Mouse (Mus musculus) C2C12 (cell line): ENCODE data around the gene Ptprm.

Experiments
- CEBPB ChIP-seq: IDR thresholded peaks from one replicate; pipeline ENCODE4 v1.6.1; 2011; ENCODE audit warnings: low read depth, mild to moderate bottlenecking, control low read depth, moderate library complexity
- CTCF ChIP-seq: IDR thresholded peaks from one replicate; pipeline ENCODE4 v1.5.1; 2011; ENCODE audit not compliant: control insufficient read depth, insufficient read depth, insufficient read length
- FOSL1 ChIP-seq: IDR thresholded peaks from one replicate; pipeline ENCODE4 v1.8.0; 2011; ENCODE audit warnings: mild to moderate bottlenecking, low read length; ENCODE audit not compliant: poor library complexity, insufficient read depth, severe bottlenecking
- MAX ChIP-seq: IDR thresholded peaks from one replicate; pipeline ENCODE4 v1.6.1; 2011; ENCODE audit warnings: mild to moderate bottlenecking, control low read depth
- MYOD1 ChIP-seq: IDR thresholded peaks from one replicate; pipeline ENCODE4 v1.6.1; 2011; ENCODE audit warnings: low read depth; ENCODE audit not compliant: control insufficient read depth, insufficient read length
- MYOG ChIP-seq: IDR thresholded peaks from one replicate; pipeline ENCODE4 v1.6.1; 2011; ENCODE audit not compliant: control insufficient read depth, insufficient read length; ENCODE audit errors: extremely low read depth
- USF1 ChIP-seq: IDR thresholded peaks from one replicate; pipeline ENCODE4 v1.6.1; 2011; ENCODE audit warnings: low read depth, mild to moderate bottlenecking, control low read depth, moderate library complexity

DNA sequence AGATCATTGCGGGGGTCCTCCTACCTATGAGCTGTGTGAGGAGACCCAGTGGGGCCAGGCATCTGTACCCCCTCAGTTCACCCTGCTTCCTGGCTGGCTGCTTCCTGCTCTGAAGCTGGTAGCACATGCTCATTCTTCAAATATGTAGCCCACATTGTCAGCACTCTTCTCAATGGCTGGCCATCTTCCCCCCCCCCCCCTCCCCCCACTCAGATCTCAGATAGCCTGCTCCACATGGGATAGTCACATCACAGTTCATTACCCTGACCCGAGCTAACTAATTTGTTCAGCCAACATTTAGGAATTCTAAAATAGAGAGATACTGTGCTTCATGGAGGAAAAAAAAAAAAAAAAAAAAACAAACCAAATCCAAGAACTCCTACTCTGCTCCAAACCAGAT is 679.6 kb downstream of the Ptprm start:
- TF ChIP-seq CTCF, result no peak
- no peak for TF ChIP-seq MYOD1
- no peak for TF ChIP-seq USF1
- no peak for TF ChIP-seq MYOG
- TF ChIP-seq MAX, result no peak
- TF ChIP-seq FOSL1, result no peak
- no peak for TF ChIP-seq CEBPB
